Mouse (Mus musculus) left cerebral cortex, postnatal 10 days (tissue): ENCODE measurements at regions not wholly inside any gene's neighbourhood (a gene's known extent, or its start where the extent isn't known, plus 50 kb on each side); places are given as distances from the start of the nearest gene placed in this dataset.
A peak's percentile ranks its signal among the peaks of the same experiment; 100 is the strongest.

Experiments
- DNase-seq, 2 experiments: peaks; one replicate each; pipeline ENCODE4 v3.0.0; 2021 to 2022; ENCODE audit warnings: low spot score in 2 of 2, mixed read lengths in 1 of 2; ENCODE audit errors: extremely low spot score in 1 of 2
- intact Hi-C: fragments of 180-260 bp; cut with DNase I; formaldehyde crosslinking; loops from one replicate; pipeline ENCODE4 v1.15.1; 2025

- intact Hi-C loops = no loop called here
- no peak for DNase-seq
These were observed 266.9 kb upstream of the Cntnap5a start for GRCm38 (mm10) chr1:115417645-115418044.

- intact Hi-C loops = no loop called here
- peak in 1 of 2 experiments; percentile 0 for DNase-seq
These were observed 262.1 kb upstream of the Cntnap5a start for GRCm38 (mm10) chr1:115422491-115422890.

- DNase-seq = no peak
These were observed 261.6 kb upstream of the Cntnap5a start for GRCm38 (mm10) chr1:115422949-115423348.

More at GRCm38 (mm10) chr1:115422949-115423348, 261.6 kb upstream of the Cntnap5a start:
- intact Hi-C loops = no loop called here
